Mouse (Mus musculus) spleen, postnatal 36 days (tissue): ENCODE measurements around the gene Ifi213.
A peak's percentile ranks its signal among the peaks of the same experiment; 100 is the strongest.
"Not testable (repeated sequence)": the region's sequence is repeated elsewhere in the genome, so short reads cannot be mapped to it uniquely, and the experiment has no call there.

ENCODE experiments used
- DNase-seq, 2 experiments: peaks; one replicate each; pipeline ENCODE4 v3.0.0; 2022; ENCODE audit warnings: low spot score in 2 of 2, mixed read lengths in 1 of 2

Ifi213 gene

DNA sequence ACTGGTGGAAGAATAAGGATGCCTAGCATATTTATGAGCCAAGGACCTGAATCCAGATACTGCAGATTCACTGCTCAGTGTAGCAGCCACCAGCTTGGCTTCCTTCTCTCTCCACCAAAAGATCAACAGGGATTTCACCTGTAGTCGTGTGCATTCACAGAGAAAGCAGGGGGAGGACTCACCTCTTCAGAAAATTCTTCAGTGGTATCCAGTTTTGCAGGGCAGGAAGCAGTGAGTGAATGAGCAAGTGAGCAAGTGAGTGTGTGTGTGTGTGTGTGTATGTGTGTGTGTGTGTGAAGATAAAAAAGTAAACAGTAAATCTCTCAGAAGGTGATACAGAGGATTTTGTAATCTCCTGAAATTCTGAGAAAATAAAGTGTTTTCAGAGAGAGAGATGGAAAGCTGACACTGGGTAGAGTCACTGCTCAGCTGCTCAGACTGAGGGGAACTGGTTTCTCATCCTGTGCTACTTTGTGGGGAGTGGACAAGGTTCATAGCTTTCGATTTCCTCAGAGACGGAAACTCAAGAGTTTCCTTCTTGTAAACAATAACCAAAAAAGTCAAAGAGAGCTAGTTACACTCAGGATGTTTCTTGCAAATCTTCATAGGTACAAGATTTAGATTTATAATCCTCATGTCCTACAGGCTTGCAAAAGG lies at the start of gene Ifi213:
TSS of gene Ifi213 (minus strand) at position 437 of the 657 bp plus-strand sequence.
- peak; percentile 37 to 48 for DNase-seq

DNA sequence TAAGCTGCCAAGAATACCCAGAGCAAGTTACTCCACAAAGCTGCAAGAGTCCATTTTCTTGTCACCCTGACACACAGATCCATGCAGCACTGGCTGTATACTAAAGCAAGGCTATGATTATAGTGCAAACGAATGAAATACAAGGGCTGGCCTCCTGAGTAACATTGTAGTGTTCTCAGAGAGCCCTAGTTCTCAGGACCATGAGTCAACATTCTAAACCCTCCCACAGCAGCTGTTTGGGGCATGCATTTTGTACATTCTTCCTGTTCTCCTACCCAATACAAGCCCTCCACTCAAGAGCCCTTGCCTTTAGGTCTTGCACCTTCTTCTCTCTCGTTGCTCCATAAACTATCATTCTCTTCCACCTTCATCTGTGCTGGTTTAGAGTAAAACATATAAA lies 46.3 kb upstream of the Ifi213 start:
- no peak for DNase-seq

DNA sequence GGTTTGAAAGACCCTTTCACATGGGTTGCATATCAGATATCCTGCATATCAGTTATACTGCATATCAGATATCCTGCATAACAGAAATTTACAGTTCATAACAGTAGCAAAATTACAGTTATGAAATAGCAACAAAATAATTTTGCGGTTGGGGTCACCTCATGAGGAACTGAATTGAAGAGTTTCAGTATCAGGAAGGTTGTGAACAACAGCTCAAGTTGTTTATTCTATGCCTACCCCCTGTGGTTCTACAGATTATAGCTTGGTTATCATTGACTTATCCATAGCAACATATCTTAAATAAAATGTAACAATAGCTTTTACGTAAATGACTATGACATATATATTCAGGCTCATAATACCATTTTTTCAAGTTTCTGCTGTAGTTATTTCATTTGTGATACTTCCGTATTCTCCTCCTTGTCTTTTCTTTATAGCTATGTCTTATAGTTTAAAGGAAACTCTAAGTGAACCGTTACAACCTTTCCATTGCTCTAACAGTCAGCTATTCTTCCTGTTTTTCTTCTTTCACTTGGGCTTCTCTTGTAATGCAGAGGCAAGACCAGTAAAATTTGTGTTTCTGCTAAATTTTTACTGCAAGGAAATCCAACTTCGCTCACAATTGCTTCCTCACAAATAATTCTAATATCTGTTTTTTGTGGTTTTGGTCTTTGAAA lies 35.0 kb upstream of the Ifi213 start:
- DNase-seq, result no peak

DNA sequence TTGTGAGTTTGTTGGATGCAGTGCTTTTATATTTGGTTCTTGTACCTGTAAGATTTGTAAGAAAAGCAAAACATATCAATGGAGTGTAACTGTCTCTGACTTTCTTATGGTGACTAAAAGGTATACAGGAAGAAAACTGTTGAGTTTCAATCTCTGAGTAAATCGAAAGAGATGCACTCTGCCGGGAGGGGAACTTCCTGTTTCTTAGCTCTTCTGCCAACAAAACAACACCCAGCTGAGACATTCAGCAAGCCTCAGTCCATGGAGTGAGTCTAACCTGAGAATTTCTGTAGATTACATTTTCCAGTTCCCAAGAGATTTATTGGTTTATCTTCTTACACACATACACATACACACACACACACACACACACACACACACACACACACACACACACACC lies 31.5 kb upstream of the Ifi213 start, which contains the start of gene Ifi209:
TSS of gene Ifi209 (plus strand) at position 296 of the 400 bp plus-strand sequence.
- peak; percentile 77 to 84 for DNase-seq

DNA sequence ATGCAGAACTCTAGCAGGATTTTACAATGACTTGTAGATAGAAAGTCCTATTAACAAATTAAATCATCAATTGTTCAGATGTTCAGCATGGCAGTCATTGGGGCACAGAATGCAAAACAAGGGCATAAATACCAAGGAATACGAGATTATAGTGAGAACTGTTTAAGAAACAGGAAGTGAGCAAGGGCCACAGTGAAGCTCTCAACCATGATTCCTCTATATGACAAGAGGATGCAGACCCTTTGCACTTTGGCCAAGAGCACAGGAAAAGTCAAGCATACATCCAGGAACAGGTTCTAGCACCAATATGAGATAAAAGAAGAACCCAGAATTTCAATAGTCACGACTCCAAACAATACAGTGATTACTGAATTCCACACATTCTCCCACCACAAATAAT lies 27.6 kb upstream of the Ifi213 start:
- peak; percentile 70 to 76 for DNase-seq

DNA sequence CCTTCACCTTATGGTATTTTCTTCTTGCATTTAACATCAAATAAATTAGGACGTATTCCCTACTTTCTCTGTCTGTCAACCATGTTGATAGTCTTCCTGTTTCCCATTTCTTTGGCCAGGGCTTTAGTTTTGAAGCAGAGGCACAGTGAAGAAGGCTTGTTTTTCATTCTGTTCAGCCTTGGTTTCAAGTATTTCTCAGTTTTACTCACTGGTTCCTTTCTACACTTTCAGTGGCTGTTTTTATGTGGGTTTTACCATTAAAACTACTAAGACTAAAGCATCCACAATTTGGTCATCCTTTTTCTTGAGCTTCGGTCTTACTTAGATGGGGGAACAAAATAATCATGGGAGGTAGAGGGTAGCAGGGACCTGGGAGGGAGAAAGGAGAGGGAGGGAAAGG lies 25.0 kb upstream of the Ifi213 start:
- no peak for DNase-seq

DNA sequence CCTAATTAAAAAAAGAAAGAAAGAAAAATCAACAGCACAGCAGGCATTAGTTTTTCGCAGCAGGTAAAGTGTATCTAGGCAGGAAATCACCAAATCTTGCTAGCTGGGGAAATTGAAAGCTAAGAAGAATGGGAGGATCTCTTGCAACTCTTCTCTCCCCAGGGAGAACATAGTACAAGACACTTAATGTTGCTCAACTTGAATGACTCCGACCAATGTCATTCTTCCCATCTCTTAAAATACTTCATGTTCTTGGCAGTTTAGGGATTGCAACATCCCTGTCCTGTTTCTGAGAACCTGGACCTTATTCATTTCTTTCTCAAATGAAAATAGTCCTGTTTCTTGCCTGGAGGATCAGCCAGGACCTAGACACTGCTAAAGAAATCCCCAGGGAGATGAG lies 23.1 kb upstream of the Ifi213 start:
- peak in 1 of 2 experiments; percentile 48 for DNase-seq

DNA sequence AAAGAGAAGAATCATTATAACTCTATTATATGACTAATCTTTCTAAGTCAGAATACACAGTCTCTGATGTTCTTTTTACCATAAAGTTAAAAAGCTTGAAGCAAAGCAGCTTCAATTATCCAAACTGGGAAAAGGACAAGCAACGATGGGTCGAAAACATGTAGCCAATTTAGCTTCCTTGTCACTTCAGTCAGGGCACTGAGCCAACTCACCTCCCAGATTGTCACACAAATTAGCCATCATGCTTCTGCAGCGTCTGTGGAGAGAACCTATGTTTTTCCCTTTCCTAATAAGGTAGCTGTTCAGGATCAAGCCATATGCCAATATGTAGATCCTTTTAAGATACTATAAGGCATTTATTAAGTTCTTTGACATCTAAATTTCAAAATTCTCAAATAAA lies 11.2 kb upstream of the Ifi213 start:
- DNase-seq, result not testable (repeated sequence)

DNA sequence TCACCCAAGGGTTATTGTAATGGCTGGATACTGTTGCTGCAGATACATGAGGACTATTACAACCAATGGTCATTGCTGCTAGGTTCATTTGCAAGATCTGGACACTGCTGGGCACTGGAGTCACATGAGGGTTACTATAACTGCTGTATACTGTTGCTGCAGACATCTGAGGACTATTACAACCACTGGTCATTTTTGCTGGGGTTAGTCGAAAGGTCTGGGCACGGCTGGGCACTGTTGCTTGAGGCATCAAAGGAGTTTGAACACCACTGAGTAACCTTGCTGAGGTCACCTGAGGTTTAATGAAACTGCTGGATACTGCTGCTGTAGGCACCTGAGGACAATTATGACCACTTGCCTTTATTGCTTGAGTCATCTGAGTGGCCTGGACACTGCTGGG lies 9.4 kb downstream of the Ifi213 start:
- not testable (repeated sequence) for DNase-seq

DNA sequence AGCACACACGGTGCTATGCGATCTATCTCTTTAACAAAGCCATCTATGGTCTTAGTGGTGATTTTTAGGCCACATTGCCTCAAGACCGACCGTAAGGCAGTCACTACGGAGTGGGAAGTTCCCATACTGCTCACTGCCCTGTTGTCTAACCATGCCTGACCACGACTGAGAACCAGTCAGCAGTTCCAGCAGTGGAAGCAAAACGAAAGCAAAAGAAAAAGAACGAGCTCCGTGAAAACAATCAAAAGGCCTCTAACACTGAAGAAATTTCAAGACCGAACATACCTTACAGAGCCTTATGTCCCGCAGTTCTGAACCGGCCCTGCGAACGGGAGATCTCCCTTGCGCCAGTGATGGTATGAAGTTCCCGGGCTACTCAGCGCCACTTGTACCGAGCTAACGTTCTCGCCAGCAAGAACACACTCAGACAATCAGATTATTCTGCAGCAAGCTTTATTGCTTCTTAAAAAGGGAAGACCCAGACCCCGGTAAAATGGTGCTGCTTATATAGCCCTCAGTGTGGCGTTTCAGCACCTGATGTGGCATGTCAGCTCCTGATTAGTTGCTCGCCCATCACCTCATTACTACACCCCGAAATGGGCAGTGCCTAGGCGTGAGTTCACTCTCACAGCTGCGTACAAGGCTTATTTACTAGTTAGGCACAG lies 19.0 kb downstream of the Ifi213 start:
- no peak for DNase-seq

DNA sequence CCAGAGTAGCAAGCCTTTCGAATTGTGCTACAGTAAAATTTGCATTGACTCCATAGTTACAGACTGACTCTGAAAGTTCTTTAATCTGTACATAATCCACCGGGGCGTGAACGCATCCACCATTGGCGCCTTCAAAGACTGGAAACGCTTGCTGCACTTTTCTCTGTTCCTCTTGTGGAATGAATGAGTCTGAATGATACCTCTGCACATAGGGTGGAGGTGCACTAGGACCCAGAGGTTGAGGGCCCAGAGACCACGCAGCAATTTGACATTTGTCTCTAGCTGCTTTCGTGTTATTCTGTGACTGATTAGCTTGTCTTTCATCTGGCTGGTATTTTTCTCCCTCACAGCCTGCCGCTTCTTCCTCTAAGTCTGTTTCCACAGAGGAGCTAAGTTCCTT lies 20.0 kb downstream of the Ifi213 start:
- DNase-seq, result no peak

DNA sequence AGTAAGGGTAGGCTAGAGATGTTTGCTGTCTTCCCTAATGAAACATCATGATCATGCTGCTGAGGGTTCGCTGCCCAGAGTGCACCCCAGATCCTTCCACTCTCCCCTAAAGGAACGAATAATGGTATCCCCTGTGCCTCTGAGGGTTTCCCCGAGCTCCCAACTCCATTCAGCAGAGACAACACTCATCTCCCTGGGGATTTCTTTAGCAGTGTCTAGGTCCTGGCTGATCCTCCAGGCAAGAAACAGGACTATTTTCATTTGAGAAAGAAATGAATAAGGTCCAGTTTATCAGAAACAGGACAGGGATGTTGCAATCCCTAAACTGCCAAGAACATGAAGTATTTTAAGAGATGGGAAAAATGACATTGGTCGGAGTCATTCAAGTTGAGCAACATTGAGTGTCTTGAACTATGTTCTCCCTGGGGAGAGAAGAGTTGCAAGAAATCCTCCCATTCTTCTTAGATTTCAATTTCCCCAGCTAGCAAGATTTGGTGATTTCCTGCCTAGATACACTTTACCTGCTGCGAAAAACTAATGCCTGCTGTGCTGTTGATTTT lies 48.5 kb downstream of the Ifi213 start:
- not testable (repeated sequence) for DNase-seq

DNA sequence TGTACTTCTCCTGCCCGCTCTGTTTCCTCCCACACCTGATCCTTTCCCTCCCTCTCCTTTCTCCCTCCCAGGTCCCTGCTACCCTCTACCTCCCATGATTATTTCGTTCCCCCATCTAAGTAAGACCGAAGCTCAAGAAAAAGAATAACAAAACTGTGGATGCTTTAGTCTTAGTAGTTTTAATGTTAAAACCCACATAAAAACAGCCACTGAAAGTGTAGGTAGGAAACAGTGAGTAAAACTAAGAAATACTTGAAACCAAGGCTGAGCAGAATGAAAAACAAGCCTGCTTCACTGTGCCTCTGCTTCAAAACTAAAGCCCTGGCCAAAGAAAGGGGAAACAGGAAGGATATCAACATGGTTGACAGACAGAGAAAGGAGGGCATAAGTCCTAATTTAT lies 50.3 kb downstream of the Ifi213 start:
- DNase-seq, result not testable (repeated sequence)

DNA sequence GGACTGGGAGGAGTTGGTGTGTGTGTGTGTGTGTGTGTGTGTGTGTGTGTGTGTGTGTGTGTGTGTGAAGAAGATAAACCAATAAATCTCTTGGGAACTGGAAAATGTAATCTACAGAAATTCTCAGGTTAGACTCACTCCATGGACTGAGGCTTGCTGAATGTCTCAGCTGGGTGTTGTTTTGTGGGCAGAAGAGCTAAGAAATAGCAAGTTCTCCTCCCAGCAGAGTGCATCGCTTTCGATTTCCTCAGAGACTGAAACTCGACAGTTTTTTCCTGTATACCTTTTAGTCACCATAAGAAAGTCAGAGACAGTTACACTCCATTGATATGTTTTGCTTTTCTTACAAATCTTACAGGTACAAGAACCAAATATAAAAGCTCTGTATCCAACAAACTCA lies 63.3 kb downstream of the Ifi213 start, which contains the start of gene Ifi214:
TSS of gene Ifi214 (minus strand) at position 167 of the 400 bp plus-strand sequence.
- peak; percentile 67 to 71 for DNase-seq

DNA sequence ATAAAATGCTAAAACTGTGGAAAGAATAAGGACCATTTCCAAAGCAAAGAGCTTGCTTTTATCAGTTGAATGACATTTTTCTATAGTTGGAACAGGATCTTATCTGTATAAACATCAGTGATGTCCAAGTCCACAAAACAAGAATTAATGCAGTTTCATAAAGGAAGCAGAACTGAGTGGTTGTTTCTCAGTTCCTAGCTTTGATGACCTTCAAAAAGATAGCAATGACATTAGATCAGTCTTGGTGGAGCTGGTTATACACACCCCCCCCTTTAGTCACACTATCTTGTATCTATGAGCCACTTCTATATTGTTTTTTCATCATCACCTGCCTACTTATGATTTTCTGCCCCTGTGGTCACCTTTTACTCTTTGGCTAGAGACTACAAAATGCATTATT lies 77.6 kb downstream of the Ifi213 start:
- no peak for DNase-seq
